Mouse (Mus musculus) forebrain, embryonic 15.5 days (tissue): ENCODE measurements around the gene Gm45753. TPM values are rescaled to one million over a fixed set of nuclear protein-coding genes. Genes with fewer than 3 reads are reported as not detected.

Experiments
- ATAC-seq: fragments of 200-750 bp; cut with Nextera tagmentation; replicated peaks from 2 replicates; pipeline ENCODE4 v1.8.0; 2017; ENCODE audit warnings: mild to moderate bottlenecking, moderate TSS enrichment, moderate library complexity
- H3K27ac ChIP-seq: fragments of 300-500 bp; sonication (generic); replicated peaks from 2 replicates; pipeline ENCODE4 v1.5.1; 2015; ENCODE audit warnings: mild to moderate bottlenecking, inconsistent platforms
- H3K27me3 ChIP-seq: fragments of 300-500 bp; sonication (generic); 2 replicates; pipeline ENCODE4 v1.6.1; 2015; ENCODE audit warnings: inconsistent platforms
- H3K36me3 ChIP-seq: fragments of 300-500 bp; sonication (generic); 2 replicates; pipeline ENCODE4 v1.6.1; 2015; ENCODE audit warnings: mild to moderate bottlenecking, inconsistent platforms
- H3K4me1 ChIP-seq: fragments of 300-500 bp; sonication (generic); 2 replicates; pipeline ENCODE4 v1.6.1; 2015; ENCODE audit warnings: inconsistent platforms
- H3K4me2 ChIP-seq: fragments of 300-500 bp; sonication (generic); replicated peaks from 2 replicates; pipeline ENCODE4 v1.6.1; 2015; ENCODE audit warnings: mild to moderate bottlenecking, inconsistent platforms
- H3K4me3 ChIP-seq: fragments of 300-500 bp; sonication (generic); 2 replicates; pipeline ENCODE4 v1.5.1; 2015; ENCODE audit warnings: mild to moderate bottlenecking, inconsistent platforms
- H3K9ac ChIP-seq: fragments of 300-500 bp; sonication (generic); replicated peaks from 2 replicates; pipeline ENCODE4 v1.6.1; 2015; ENCODE audit warnings: mild to moderate bottlenecking, inconsistent platforms
- H3K9me3 ChIP-seq: fragments of 300-500 bp; sonication (generic); 2 replicates; pipeline ENCODE4 v1.6.1; 2016; ENCODE audit warnings: inconsistent platforms
- WGBS: fragments of 180-500 bp; shearing (Covaris S2); methylation state at CpG from one replicate; pipeline ENCODE4 v1.1.7; 2015; ENCODE audit warnings: mixed read lengths; 5-methylcytosine and 5-hydroxymethylcytosine counted together
- polyA plus RNA-seq: library from polyadenylated mRNA; unstranded; fragments of >200 nt; fragmentation: Nextera tagmentation; extraction: Ambion mirVana; gene quantifications from 2 replicates; pipeline ENCODE4 v1.2.1, GENCODE M21; 2015

The Gm45753 gene
- polyA plus RNA-seq, 1 experiment from 2014 or later: not detected

GRCm38 (mm10) chr8:45268485-45268884 lies 39.8 kb downstream of the Gm45753 start:
- Histone ChIP-seq H3K4me1 (no peaks in the 10 kb centered on the region), H3K9ac (no peak overlapping the region), H3K4me3 (no peak overlapping the region), H3K27ac (no peak overlapping the region), H3K36me3 (no peaks in the 10 kb centered on the region), H3K27me3 (no peaks in the 10 kb centered on the region), H3K4me2 (no peak overlapping the region), H3K9me3 (no peaks in the 10 kb centered on the region)
- no peak for ATAC-seq

- WGBS: 87% methylated on average over 4 of the region's 4 CpGs
- H3K36me3 ChIP-seq: no peaks in the 10 kb centered on the region
- no peak overlapping the region for H3K27ac ChIP-seq
Observed at GRCm38 (mm10) chr8:45267611-45268391, 40.5 kb downstream of the Gm45753 start.

GRCm38 (mm10) chr8:45266993-45267392 lies 41.3 kb downstream of the Gm45753 start:
- ATAC-seq: no peak
- Histone ChIP-seq H3K27me3 (no peaks in the 10 kb centered on the region), H3K4me2 (no peak overlapping the region), H3K9me3 (no peaks in the 10 kb centered on the region), H3K27ac (no peak overlapping the region), H3K36me3 (no peaks in the 10 kb centered on the region), H3K4me1 (no peaks in the 10 kb centered on the region), H3K4me3 (no peak overlapping the region), H3K9ac (no peak overlapping the region)
- 44% methylated on average over 8 of the region's 8 CpGs for WGBS

More at GRCm38 (mm10) chr8:45267611-45268391, 40.5 kb downstream of the Gm45753 start:
- no peak for ATAC-seq
- H3K4me1 ChIP-seq: no peaks in the 10 kb centered on the region
- no peaks in the 10 kb centered on the region for H3K27me3 ChIP-seq
- no peak overlapping the region for H3K4me2 ChIP-seq
- no peaks in the 10 kb centered on the region for H3K9me3 ChIP-seq
- no peak overlapping the region for H3K9ac ChIP-seq
- H3K4me3 ChIP-seq: no peak overlapping the region

- Histone ChIP-seq H3K4me3 (no peak overlapping the region), H3K4me1 (no peaks in the 10 kb centered on the region), H3K4me2 (no peak overlapping the region), H3K9ac (no peak overlapping the region), H3K36me3 (no peaks in the 10 kb centered on the region), H3K27me3 (no peaks in the 10 kb centered on the region), H3K27ac (no peak overlapping the region), H3K9me3 (no peaks in the 10 kb centered on the region)
- ATAC-seq: no peak
- 88% methylated on average over 4 of the region's 4 CpGs for WGBS
Observed at GRCm38 (mm10) chr8:45264918-45265317, 43.3 kb downstream of the Gm45753 start.

- Histone ChIP-seq H3K9me3 (no peaks in the 10 kb centered on the region), H3K4me1 (no peaks in the 10 kb centered on the region), H3K4me2 (no peak overlapping the region), H3K36me3 (no peaks in the 10 kb centered on the region), H3K27ac (no peak overlapping the region), H3K9ac (no peak overlapping the region), H3K27me3 (no peaks in the 10 kb centered on the region), H3K4me3 (no peak overlapping the region)
- ATAC-seq: no peak
- 89% methylated on average over 3 of the region's 3 CpGs for WGBS
Observed at GRCm38 (mm10) chr8:45262851-45263250, 45.4 kb downstream of the Gm45753 start.

- ATAC-seq: no peak
- no peaks in the 10 kb centered on the region for H3K9me3 ChIP-seq
- no peak within 1 kb of the TSS for H3K4me2 ChIP-seq
- no peak within 1 kb of the TSS for H3K4me3 ChIP-seq
- H3K9ac ChIP-seq: no peak within 1 kb of the TSS
- H3K27ac ChIP-seq: no peak within 1 kb of the TSS
- H3K4me1 ChIP-seq: no peaks in the 10 kb centered on the region
- WGBS: 92% methylated on average over 10 of the region's 10 CpGs
- no peaks in the 10 kb centered on the region for H3K36me3 ChIP-seq
- no peaks in the 10 kb centered on the region for H3K27me3 ChIP-seq
Observed at GRCm38 (mm10) chr8:45261920-45262319, 46.3 kb downstream of the Gm45753 start, which contains the start of gene F11. TSS of gene F11 (minus strand) at chr8:45262031.

GRCm38 (mm10) chr8:45258421-45258820 lies 49.8 kb downstream of the Gm45753 start:
- no peak for ATAC-seq
- H3K4me3 ChIP-seq: no peak overlapping the region
- H3K4me2 ChIP-seq: no peak overlapping the region
- H3K27ac ChIP-seq: no peak overlapping the region
- H3K27me3 ChIP-seq: no peaks in the 10 kb centered on the region
- no peaks in the 10 kb centered on the region for H3K4me1 ChIP-seq
- no peaks in the 10 kb centered on the region for H3K36me3 ChIP-seq
- H3K9me3 ChIP-seq: no peaks in the 10 kb centered on the region
- WGBS: 71% methylated on average over 8 of the region's 8 CpGs
- H3K9ac ChIP-seq: no peak overlapping the region

- Histone ChIP-seq H3K4me3 (no peak overlapping the region), H3K27ac (no peak overlapping the region), H3K4me1 (no peaks in the 10 kb centered on the region), H3K9ac (no peak overlapping the region), H3K27me3 (no peaks in the 10 kb centered on the region), H3K36me3 (no peaks in the 10 kb centered on the region), H3K9me3 (no peaks in the 10 kb centered on the region), H3K4me2 (no peak overlapping the region)
- 89% methylated on average over 12 of the region's 12 CpGs for WGBS
- ATAC-seq: no peak
Observed at GRCm38 (mm10) chr8:45255040-45255439, 53.2 kb downstream of the Gm45753 start.

GRCm38 (mm10) chr8:45254194-45254842 lies 53.9 kb downstream of the Gm45753 start:
- no peak for ATAC-seq
- Histone ChIP-seq H3K4me3 (no peak overlapping the region), H3K9ac (no peak overlapping the region), H3K36me3 (no peaks in the 10 kb centered on the region), H3K4me1 (no peaks in the 10 kb centered on the region), H3K27me3 (no peaks in the 10 kb centered on the region), H3K9me3 (no peaks in the 10 kb centered on the region), H3K27ac (no peak overlapping the region), H3K4me2 (no peak overlapping the region)
- 82% methylated on average over 8 of the region's 8 CpGs for WGBS

- Histone ChIP-seq H3K4me1 (no peaks in the 10 kb centered on the region), H3K4me2 (no peak overlapping the region), H3K9ac (no peak overlapping the region), H3K36me3 (no peaks in the 10 kb centered on the region), H3K9me3 (no peaks in the 10 kb centered on the region), H3K27ac (no peak overlapping the region), H3K27me3 (no peaks in the 10 kb centered on the region), H3K4me3 (no peak overlapping the region)
- ATAC-seq: no peak
- WGBS: 100% methylated on average over 1 of the region's 1 CpGs
Observed at GRCm38 (mm10) chr8:45253586-45253985, 54.7 kb downstream of the Gm45753 start.

GRCm38 (mm10) chr8:45253111-45253510 lies 55.2 kb downstream of the Gm45753 start:
- no peaks in the 10 kb centered on the region for H3K4me1 ChIP-seq
- ATAC-seq: no peak
- H3K4me3 ChIP-seq: no peak overlapping the region
- H3K27me3 ChIP-seq: no peaks in the 10 kb centered on the region
- H3K4me2 ChIP-seq: no peak overlapping the region
- H3K27ac ChIP-seq: no peak overlapping the region
- 35% methylated on average over 2 of the region's 2 CpGs for WGBS
- H3K9ac ChIP-seq: no peak overlapping the region
- no peaks in the 10 kb centered on the region for H3K36me3 ChIP-seq
- no peaks in the 10 kb centered on the region for H3K9me3 ChIP-seq

- H3K36me3 ChIP-seq: no peaks in the 10 kb centered on the region
- no peak for ATAC-seq
- H3K27ac ChIP-seq: no peak overlapping the region
- H3K27me3 ChIP-seq: no peaks in the 10 kb centered on the region
- H3K9me3 ChIP-seq: no peaks in the 10 kb centered on the region
- H3K4me2 ChIP-seq: no peak overlapping the region
- no peaks in the 10 kb centered on the region for H3K4me1 ChIP-seq
- H3K9ac ChIP-seq: no peak overlapping the region
- H3K4me3 ChIP-seq: no peak overlapping the region
- WGBS: 27% methylated on average over 7 of the region's 7 CpGs
Observed at GRCm38 (mm10) chr8:45246307-45246706, 62.0 kb downstream of the Gm45753 start.
